Mouse (Mus musculus) ovary, adult 18-20 months (tissue): ENCODE data around the gene Ppox.

Experiments
- DNase-seq: peaks from one replicate; pipeline ENCODE4 v3.0.0; 2022; ENCODE audit warnings: low spot score, mixed read lengths

Ppox gene

DNA sequence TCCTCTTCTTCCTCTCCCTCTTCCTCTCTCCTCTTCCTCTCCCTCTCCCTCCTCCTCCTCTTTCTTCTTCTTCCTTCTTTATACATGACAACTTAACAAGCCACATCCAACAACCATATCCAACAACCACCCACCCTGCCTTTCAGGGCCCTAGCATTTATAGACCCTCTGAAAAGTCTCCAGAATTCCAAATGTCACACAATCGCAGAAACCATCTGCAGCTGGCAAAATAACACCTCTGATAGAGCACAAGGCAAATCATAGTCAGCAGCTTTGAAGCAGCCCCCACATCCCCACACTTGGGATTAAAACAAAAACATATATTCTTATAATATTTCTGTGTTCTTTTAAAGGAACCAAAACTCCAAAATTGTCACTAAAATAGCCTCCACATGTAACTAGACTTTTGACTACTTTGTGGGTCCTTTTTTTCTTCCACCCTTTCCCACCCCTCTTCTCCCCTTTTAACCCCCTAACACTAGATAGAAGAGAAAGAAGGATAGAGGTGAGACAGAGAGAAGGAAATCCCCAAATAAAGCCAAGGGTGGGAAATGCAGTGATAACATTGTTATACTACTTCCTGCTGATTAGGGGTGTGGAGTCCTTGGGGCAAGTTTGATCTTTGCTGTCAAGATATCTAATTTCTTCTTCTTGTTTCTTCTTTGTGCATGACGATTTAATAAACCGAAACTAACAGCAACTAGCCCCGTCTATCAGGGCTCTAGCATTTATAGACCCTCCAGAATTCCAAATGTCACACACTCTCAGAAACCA is 14.8 kb downstream of the Ppox start:
- no peak for DNase-seq

DNA sequence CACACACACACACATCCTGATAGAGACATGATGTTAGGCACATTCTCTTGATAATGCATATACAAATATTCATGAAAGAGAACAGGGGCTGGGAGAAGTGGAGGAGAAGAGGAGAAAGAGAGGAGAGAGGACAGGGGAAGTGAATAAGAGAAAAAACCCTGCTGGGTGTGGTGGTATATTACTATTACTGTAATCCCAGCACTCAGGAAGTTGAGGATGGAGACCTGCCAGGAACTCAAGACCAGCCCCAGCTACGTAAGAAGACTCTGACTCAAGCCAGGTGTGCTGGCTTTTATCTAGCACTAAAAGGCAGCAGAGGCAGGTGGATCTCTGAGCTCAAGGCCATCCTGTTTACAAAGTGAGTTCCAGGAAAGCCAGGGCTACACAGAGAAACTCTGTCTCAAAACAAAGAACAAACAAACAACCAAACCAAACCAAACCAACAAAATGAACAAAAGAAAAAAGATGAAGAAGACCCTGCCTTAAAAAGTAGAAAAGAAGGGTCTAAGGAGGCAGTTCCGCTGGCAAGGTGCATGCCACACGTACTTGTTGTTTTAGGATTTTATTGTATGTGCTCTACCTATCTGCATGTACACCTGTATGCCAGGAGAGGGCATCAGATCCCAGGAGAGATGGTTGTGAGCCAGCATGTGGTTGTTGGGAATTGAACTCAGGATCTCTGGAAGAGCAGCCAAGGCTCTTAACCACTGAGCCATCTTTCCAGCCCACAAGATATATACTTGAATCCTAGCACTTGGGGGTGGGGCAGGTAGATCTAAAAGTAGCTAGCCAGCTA is 17.1 kb downstream of the Ppox start:
- DNase-seq = no peak

DNA sequence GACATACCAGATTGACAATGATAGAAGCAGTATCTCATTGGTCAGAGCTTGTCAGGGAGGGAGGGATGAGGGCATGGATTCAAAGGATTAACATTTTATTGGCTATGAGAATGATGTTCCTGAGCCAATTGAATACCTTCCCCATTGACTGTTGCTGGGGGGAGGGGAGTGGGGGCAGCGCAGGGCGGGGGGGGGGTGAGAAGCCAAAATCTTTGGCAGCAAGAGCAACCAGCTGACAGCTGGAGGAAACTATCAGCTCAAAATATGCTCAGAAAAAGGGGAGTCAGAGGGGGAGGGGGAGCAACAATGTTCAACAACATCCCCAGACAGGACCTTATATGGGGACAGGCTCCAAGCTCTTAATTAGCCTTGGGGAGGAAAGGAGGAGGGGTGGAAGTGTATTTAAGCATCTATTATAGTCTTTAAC is 17.8 kb downstream of the Ppox start:
- no peak for DNase-seq

GRCm38 (mm10) chr1:171262594-171263130 is 18.3 kb downstream of the Ppox start:
- DNase-seq = peak; percentile 75

DNA sequence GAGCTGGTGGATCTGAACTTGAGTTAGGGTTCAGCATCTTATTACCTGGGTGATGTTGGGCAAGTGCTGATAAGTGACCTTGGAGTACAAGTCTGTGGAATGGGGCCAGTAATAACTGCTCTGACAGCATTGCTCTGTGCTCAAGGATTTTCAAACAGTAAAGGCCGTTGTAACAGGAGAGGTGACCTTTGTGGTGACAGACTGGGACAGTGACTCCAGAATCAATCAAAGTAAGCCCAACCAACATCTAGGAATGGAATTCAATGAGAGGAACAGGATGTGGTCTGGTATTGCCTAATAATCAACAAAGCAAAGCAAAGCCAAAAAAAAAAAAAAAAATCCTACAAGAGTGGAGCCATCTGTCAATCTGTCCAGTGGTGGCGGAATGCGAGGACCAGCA is 20.7 kb downstream of the Ppox start:
- DNase-seq = no peak

- DNase-seq = no peak
These were observed 22.1 kb downstream of the Ppox start for GRCm38 (mm10) chr1:171258921-171259320.

DNA sequence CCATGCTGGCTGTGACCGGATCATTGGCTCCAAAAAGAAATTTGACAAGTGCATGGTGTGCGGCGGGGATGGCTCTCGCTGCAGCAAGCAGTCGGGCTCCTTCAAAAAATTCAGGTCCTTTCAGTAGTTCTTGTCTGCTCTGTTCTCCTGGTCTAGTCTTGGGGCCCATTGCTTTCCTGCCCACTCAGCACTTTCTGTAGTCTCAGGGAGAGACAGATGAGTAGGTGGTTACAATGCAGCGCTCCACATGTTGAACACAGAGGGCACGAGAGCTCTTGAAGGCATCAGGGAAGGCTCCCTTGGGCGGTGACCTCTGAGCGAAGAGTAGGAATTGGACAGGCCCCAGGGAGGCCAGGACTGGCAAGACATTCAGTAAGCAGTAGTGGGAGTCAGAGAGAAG is 23.2 kb downstream of the Ppox start:
- DNase-seq = no peak

DNA sequence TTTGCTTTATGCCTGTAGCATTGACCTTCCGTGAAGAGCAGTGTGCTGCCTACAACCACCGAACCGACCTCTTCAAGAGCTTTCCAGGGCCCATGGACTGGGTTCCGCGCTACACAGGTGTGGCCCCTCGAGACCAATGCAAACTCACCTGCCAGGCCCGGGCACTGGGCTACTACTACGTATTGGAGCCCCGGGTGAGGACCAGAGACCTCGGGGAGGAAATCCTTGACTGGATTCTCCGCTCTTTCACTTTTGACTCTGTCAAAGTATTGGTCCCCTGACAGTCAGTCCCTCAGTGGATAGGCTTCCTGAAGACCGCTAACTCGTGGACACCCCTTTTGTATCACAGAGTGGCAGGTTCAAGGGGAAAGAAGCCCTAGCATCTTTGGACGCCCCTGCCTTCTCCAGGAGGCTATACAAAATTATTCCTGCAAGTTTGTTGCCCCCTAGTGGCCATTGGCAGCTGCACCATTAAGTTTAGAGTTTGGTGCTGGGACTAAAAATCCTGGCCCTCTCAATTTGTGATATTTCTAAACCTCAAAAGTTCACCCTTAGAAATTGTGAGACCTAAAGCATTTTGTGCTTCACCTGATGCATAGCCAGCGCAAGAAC is 23.9 kb downstream of the Ppox start:
- no peak for DNase-seq

GRCm38 (mm10) chr1:171256095-171256818 is 24.7 kb downstream of the Ppox start:
- DNase-seq = no peak

GRCm38 (mm10) chr1:171252415-171252814 is 28.6 kb downstream of the Ppox start:
- no peak for DNase-seq

DNA sequence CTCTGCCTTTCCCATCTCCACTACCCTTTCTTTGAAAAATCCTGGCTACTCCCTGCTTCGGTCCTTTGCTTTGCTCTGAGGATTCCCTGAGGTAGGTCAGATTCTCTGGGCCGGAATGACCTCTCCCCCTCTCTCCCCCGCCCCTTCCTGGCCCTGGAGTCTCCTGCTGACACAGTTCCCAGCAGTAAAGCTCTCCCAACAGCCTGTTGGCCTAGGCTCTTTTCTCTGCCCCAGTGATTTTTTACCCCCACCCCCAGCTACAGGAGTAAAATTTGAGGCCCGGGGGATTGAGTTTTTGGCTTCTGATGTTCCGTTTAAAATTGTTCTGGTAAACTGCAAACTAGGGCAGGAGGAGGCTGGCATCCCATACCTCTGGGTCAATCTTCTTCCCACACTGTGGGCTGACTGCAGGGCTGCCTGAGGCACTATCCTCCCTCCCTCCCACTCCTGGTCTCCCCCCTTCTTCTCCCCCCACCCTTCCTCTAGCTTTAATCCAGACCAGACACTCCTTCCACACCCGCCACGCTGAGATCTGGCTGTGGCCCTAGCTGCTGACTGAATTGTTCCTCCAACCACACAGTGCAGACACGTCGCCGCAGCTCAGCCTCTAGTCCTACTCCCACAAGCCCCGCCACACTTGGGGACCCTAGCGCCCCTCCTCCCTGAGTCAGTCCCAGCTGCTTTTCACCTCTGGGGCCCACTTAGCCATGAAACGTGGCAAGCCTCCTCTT is 29.2 kb downstream of the Ppox start:
- DNase-seq = no peak

DNA sequence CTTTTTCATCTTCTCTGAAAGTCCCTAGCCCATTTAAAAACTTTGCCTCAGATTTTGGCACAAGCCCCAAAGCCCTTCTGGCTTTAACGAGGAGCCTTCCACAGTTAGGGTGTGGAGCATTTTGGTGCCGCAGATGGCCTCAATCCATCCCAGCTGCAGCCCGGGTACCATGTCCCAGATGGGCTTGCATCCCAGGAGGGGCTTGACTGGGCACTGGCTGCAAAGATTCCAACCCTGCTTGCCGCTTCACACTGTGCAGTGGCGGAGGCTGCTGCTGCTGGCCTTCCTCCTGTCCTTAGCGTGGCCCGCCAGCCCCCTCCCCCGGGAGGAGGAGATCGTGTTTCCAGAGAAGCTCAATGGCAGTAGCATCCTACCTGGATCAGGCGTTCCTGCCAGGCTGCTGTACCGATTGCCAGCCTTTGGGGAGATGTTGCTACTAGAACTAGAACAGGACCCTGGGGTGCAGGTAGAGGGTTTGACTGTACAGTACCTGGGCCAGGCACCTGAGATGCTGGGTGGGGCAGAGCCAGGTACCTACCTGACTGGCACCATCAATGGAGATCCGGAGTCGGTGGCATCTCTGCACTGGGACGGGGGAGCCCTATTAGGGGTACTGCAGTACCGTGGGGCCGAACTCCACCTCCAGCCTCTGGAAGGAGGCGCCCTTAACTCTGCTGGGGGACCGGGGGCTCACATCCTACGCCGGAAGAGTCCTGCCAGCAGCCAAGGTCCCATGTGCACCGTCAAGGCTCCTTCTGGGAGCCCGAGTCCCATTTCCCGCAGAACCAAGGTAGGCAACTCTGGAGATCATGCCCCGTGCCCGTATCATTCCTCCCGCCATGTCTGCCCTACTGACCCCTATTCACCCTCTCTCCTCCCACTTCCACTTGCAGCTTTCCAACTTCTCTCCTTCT is 30.0 kb downstream of the Ppox start, which contains the start of gene Ndufs2:
TSS of gene Ndufs2 (minus strand) at position 709 of the 914 bp plus-strand sequence.
- no peak for DNase-seq

GRCm38 (mm10) chr1:171249913-171250600 is 30.9 kb downstream of the Ppox start, which contains the start of gene Adamts4:
Gene Adamts4, plus strand, starts transcription at chr1:171250421.
- no peak for DNase-seq

DNA sequence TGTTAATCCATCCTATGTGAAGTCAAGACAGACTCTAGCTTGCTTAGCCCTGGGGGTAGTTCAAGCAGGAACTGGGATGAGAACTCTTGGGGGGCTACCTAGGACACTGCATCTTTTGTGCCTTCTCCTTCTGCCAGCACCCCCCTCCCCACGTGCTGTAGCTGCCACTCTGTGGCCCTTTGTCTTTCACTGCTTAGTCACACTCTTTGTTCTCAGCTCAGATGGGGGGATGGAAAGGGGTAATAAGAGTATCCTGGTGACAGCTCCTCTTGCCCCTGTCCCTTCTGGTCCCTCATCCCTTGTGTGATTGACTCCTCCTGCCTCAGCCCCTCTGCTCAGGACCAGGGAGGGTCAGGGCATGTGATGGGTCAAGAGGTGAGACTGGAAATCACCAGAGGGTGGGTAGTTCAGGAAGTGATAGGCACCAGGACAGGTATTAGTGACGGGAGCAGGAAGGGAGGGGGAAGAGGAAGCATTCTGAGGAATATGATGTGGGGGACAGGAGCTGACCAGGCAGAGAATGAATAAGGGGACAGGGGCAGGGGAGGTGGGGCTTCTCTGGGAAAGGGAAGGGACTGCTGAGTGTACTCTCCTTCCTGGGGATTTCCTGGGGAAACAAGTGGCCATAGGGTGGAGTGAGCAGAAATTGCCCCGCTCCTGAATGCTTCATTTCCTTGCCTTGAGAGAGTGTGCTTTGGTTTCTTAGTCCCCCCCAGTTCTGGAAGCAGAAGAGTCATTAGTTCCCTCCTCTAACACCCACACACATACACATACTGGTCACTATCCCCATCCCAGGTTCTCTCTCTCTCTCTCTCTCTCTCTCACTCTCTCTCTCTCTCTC is 32.4 kb downstream of the Ppox start:
- DNase-seq = no peak

GRCm38 (mm10) chr1:171247916-171248315 is 33.1 kb downstream of the Ppox start:
- DNase-seq = no peak

DNA sequence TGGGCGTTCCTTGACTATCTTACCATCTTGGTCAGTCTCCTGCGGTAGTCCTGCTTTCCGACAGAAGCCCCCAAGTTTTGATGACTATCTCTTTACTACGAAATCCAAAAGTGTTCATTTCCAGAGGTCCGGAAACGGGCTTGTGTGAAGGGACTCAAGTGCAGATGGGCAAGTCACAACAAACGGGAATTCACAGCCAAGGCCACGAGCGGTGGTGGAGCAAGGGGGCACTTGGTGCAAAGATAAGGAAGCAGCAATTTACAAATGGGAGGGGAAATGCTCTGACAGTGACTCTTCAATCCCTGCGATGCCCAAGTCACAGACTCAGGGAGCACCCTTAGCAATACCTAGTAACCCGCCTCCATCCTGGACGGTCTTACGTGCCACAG is 33.5 kb downstream of the Ppox start:
- DNase-seq = no peak

DNA sequence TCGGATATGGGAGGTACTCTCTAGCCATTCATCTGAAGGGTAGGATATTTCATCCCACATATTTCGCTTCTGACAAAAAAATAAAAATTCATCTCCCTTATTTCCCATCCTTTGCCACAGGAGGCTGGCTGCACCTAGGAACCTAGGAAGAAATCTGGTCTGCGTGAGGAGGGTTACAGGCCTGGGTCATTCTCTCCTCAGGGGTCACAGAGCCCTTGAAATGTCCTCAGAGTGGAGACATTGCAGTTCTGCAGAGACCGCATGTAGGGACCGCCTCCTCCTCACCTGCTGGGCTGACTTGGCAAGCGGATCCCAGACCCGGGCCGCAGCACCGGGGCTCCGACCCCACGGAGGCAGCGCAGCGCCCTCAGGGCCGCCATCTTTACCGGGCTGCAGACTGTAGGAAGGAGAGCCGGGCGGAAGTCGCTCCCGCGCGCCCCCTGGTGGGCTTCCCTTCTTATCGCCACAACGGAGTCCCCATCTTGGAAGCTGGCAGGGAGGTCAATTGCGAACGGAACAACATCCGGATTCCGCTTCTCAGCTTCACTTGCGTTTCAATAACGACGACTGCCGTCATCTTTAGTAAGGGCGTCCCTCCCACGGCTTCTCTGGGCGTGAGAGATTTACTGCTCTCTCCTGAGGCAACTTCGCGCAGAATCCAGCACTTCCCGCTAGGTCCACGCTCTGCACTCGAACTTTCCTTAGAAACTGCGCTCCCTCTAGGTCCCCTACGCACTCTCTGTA is 34.1 kb downstream of the Ppox start:
- DNase-seq = peak; percentile 96

DNA sequence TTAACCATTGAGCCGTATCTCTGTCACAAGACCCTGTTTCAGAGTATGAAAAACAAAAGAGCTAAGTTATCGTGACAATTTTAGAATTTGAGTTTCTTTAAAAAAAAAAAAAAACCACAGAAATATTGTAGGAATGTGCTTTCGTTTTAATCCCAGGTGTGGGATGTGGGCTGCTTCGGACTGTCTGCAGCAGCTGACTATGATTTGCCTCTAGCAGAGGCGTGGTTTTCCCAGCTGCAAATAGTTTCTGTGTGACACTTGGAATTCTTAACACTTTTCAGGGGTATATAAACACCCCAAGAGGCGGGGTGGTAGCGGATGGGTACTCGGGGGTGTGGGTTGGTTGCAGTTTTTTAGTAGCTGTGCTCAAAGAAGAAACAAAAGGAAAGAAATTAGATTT is 35.6 kb downstream of the Ppox start:
- DNase-seq = no peak
